Mouse (Mus musculus) lung, adult 2 months (tissue): ENCODE measurements at regions not wholly inside any gene's neighbourhood (a gene's known extent, or its start where the extent isn't known, plus 50 kb on each side); places are given as distances from the start of the nearest gene placed in this dataset.

Experiments used
- CTCF ChIP-seq: fragments of 200-500 bp; IDR thresholded peaks from 2 replicates; pipeline ENCODE4 v1.5.1; 2011; ENCODE audit warnings: mild to moderate bottlenecking, low read length, control low read depth; ENCODE audit not compliant: insufficient read depth
- POLR2A ChIP-seq: fragments of 200-500 bp; IDR thresholded peaks from 2 replicates; pipeline ENCODE4 v1.6.1; 2011; ENCODE audit warnings: low read depth, mild to moderate bottlenecking, control low read depth, low read length, borderline replicate concordance; ENCODE audit errors: extremely low read depth

DNA sequence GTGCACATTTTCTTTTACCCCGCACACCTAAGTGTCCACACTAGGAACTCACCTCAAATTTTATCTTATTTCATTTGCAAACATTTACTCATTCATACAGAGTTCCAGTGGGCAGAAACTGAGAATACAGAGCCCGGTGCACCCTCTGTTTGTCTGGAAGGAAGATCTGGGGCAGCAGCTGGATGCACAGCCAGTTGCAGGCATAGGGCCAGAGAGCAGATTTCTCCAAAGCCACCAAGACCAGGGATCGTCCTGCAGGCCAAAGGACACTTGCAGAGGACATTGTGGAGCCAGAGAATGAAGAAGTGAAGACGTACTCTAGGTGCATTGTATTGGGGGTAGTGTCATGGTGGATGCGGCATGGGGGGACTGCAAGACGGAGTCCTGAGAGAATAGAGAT is 129.2 kb downstream of the Sec16b start:
- no peak for TF ChIP-seq POLR2A
- TF ChIP-seq CTCF = no peak
